Mouse (Mus musculus): ENCODE measurements around the gene Lhx8.

GRCm38 (mm10) chr3:154301102-154301501, 29.4 kb downstream of the Lhx8 start:
- no peak for TF ChIP-seq CTCF (IDR thresholded peaks at IDR 0.05; ENCODE audit: borderline replicate concordance, insufficient read depth, low read depth, low read length)
- no peak for TF ChIP-seq POLR2A (IDR thresholded peaks at IDR 0.05; ENCODE audit: borderline replicate concordance, insufficient read depth, low read length)
